Mouse (Mus musculus) kidney, adult 11 months (tissue): ENCODE measurements around the gene Fam155a.

Source experiments
- DNase-seq: peaks from one replicate; pipeline ENCODE4 v3.0.0; 2022

Gene Fam155a

DNA sequence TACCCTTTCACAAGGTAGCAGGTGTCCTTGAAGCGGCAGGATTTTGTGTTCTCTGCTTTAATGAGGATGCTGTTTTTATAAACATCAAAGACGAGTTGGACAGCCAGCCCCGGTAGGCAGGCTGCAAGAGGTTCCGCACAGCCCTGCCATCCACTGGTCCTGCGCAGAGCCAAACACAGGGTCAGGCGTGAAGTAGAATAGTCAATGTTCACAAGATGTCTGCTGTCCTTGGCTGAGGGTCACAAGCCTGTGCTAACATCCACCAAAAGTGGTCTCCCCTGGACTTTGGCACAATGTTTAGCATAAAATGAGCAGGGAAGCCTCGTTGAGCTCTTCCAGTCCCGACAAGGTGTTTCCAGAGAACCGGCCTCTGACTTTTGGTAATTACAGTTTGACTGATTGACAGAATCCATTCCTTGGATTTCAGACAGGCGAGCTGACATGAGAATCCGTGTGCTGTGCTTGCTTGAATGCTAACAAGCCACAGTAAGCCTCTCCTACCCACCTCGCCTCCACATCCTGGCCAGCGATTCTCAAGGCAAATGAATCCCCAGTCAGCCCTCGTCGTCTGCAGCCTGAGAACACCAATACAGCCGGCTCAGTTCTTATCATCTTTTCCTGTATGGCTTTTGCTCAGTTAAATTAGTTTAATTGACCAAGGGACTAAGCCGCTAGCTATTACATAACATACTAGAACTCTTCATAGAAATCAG, 522.7 kb downstream of the Fam155a start:
- DNase-seq = no peak

DNA sequence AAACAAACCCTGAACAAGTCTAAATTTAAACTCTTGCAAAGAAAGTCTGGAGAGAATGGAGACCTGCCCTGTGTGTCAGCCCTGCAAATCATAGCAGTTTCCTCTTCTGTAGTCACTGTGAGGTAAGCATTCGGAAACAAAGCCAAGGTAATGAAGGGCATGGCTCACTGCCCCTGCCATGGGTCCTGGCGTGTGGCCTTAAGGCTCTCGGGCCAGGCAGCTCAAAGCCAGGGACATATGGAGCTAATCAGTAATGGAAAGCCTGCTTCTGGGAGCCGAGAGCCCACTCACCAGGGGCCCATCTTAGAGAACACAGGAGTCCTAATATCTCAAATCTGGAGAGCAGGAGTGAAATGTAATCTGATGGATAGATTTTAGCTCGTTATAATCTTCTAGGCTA, 525.0 kb downstream of the Fam155a start:
- DNase-seq = no peak

GRCm38 (mm10) chr8:9240996-9241395, 530.0 kb downstream of the Fam155a start:
- DNase-seq = no peak

DNA sequence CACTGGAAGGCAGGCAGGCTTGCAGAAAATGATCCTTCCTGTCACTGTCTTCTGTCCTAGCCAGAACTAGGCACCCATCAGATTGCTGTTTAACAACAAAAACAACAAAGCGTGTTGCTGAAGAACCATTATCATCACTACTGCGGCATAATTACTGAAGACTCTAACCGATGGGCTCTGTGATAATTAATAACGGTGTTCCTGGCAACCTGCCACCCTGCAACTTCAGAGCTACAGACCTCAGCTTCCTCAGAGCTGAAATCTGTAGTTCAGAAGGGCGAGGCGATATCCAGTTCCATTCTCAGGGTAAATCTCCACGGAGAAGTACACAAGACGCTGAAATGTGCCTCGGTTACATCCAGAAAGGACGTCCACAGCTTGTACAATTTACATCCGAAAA, 531.2 kb downstream of the Fam155a start:
- no peak for DNase-seq

DNA sequence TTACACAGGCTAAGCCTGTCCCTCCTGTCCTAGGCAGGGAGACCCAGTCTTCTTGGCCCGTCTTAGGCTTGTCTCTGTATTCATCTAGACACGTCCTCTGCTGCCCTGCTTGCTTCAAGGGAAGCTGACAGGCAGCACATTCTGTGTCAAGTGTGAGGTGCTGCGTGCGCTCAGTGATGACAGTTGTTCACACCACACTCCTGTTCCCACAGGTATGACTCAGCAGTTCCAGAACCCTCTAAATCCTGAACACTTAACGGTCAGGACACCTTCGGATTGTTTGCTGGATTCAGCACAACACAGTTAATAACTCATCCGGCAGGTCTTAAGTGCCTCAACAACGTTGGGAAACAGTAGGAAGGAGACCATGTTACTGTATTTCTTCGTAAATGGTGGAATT, 532.0 kb downstream of the Fam155a start:
- DNase-seq = no peak

DNA sequence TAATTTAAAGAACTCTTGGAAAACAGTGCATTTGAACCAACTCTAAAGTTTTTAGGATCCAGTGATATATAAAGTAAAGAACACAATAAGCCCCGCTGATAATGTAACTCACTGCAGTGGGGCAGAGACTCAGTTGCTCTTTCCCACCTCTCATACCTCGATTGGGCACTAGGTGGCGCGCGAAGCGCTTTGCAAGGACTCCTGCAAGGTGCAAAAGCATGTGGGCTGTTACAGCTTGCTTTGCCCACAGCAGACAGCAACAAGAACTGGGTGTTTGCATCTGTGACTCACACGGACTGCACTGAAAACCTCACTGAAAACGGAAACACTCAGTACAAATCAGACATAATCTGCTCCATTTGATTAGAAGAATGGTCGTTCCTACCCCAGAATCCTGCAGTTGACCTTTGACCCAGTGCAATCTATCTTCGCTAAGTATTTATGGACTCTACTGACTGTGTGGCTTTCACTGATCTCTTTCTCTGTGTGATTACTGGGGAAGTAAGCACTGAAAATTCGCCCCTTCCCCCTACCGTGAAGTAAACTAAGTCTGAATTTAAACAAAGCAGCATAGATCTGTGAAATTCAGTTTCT, 537.5 kb downstream of the Fam155a start:
- peak; percentile 50 for DNase-seq

- DNase-seq = peak; percentile 19
Observed at GRCm38 (mm10) chr8:9227779-9228464, 543.0 kb downstream of the Fam155a start.

- DNase-seq = no peak
Observed at GRCm38 (mm10) chr8:9226767-9227166, 544.2 kb downstream of the Fam155a start.

DNA sequence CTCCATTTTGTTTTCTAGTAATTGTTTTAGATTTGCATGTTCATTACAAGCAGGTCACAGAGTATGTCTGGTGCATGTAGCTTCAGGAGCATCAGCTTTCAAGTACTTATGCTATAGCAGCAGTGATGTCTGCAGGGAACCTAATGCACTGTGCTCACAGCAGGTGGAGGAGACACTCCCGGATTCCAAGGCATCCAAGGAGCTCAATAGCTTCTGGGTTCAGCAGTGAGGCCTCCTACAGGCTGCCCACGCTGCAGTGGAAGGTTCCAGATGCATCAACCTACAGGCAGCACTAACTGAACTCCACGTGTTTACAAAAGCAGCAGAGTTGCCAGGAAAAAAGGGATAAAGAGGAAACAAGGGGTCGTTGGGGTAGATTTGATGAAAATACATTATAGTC, 559.2 kb downstream of the Fam155a start:
- DNase-seq = no peak

DNA sequence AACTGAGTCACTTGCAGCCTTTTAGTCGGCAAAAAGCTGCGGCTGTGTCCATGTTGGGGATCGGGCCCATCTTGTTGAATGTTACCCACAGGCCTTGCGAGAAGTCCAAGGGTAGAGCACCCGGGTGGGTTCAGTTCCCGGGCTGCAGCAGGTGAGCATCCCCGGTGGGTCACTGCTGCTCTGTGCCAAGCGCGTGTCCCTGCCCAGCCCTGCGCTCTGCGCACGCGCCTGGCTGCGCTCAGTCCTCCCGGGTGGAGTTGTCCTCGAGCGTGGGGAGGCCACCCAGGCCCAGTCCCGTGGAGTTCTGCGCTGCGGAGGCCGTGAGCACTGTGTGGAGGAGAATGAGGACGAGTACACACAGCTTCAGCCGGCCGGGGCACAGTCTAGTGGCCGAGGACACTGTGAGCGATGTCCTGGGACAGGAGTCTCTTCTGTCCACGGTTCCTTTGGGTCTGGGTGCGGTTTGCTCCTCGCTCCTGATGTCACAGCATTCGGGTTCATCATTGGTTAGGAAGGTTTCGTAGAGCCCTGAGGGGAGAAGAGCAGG, 563.4 kb downstream of the Fam155a start:
- no peak for DNase-seq

- no peak for DNase-seq
Observed at GRCm38 (mm10) chr8:9204345-9205067, 566.5 kb downstream of the Fam155a start.

DNA sequence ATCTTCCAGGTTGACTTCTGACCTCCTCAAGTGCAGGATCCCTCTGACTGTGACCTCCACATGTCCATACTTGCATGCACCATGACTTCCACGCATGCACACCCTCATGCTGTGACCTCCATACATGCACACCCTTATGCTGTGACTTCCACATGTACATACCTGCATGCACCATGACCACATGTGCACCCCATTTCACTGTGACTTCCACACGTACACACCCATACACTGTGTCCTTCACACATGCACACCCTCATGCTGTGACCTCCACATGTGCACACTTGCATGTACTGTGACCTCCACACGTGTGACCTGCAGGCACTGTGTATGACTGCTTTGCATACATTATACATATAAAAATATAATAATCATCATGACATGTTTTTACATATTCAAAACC, 570.9 kb downstream of the Fam155a start:
- DNase-seq = no peak

GRCm38 (mm10) chr8:9191682-9192081, 579.3 kb downstream of the Fam155a start:
- no peak for DNase-seq

DNA sequence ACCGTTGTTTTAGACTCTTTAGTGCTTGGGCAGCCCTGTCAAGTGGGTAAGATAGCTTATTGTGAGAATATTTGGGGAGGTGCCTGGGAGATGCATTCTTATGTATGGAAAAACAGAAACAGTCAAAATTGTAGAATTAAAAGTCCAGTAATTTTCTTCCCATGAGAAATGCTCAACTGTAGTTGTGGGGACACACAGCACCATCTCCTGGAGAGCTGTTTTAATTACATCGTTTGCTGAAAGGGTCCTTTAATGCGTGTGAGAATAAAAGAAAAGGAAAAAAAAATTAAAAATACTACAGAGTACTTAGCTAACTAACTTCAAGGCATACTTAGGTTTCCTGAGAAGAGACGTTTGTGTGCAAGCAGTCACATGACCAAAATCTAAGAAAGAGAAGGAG, 582.3 kb downstream of the Fam155a start:
- no peak for DNase-seq

DNA sequence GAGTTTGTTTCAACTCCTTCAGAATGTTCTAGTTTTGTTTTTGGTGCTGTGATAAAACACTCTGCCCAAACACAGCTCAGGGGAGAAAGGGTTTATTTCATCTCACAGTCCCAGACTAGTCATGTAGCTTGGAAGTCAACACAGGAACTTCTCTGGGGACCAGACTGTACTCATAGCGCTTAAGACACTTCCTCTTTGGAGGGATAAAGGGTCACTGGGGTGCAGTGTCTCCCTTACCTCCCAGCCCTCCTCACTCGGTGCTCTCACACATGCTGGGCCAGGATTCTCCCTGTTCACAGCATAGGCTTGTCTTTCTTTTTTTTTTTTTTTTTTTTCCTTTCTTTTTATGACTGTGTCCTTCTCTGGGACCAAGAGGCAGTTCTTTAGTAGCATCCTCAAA, 585.8 kb downstream of the Fam155a start:
- DNase-seq = no peak

GRCm38 (mm10) chr8:9182461-9182860, 588.5 kb downstream of the Fam155a start:
- no peak for DNase-seq

DNA sequence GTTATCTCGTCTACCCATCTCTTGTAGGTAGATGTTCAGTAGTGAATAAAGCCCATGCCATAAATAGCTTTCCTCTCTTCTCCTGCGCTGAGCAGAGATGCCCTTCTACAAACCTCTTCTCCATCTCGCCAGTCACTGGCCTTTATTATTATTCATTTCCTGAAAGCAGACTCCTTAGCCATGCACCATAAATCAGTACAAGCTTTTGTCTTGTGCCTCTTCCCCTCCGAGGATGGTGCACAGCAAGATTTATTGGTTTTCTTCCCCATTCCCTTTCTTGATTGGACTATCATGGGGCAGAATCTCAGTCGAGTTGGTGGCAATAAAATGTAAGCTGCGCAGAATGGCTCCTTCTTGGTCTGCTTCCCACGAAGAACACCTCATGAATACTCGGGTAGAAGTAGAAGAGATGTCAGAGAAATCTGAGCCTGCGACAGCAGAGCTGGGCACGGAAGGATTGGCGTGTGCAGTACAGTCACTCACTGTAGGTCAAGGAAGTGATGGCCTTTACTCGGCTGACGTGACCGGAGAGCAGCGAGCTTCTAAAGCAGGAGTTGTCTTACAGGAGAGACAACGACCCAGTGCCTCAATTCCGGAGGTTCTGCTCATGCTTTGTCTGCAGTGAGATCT, 590.2 kb downstream of the Fam155a start:
- no peak for DNase-seq

- DNase-seq = no peak
Observed at GRCm38 (mm10) chr8:9176974-9177373, 594.0 kb downstream of the Fam155a start.

- DNase-seq = peak; percentile 17
Observed at GRCm38 (mm10) chr8:9174865-9175565, 595.9 kb downstream of the Fam155a start.

DNA sequence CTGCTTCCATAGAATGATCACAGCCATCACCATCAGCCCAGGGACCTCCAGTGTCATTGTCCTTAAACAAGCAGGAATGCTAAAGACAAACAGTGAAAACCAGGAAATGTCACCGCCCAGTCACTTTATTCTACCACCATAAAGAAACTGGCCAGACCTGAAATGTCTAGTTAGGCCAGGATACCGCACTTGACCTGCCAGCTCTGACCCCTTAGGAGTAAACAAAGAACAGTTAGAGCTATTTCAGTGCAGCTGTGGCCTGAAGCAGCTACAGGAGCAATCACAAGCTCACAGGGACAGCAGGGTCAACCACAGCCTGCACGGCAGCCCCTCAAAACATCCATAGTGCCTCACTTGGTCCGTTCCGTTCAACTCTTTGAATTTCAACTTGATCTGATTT, 599.1 kb downstream of the Fam155a start:
- no peak for DNase-seq

DNA sequence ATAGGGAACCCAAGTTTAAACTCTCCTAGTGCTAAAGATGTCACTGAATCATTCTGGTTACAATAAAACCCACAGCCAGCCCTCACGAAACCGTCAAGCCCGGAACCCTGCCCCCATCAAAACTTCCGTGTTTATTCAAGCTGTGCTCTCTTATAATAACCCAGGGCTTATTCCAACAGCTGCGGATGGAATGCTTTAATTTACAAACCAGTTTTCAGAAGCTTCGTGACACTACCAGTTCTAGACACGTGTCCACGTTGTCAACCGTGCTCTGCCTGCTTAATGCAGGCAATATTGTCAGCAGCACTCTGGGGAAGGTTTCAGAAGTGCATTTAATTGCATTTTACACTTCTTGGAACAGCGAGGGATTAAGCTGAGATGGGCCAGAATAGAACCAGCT, 603.0 kb downstream of the Fam155a start:
- DNase-seq = no peak

GRCm38 (mm10) chr8:9161606-9162005, 609.4 kb downstream of the Fam155a start:
- DNase-seq = no peak
